Mouse (Mus musculus): Measurements from ENCODE around the gene Cyp21a1. TPM values are rescaled to one million over a fixed set of nuclear protein-coding genes. Genes with fewer than 3 reads are reported as not detected.
"Not testable (repeated sequence)": the region's sequence is repeated elsewhere in the genome, so short reads cannot be mapped to it uniquely, and the experiment has no call there.

Gene Cyp21a1
- polyA plus RNA-seq, 1 experiment from 2014 or later = not detected

DNA sequence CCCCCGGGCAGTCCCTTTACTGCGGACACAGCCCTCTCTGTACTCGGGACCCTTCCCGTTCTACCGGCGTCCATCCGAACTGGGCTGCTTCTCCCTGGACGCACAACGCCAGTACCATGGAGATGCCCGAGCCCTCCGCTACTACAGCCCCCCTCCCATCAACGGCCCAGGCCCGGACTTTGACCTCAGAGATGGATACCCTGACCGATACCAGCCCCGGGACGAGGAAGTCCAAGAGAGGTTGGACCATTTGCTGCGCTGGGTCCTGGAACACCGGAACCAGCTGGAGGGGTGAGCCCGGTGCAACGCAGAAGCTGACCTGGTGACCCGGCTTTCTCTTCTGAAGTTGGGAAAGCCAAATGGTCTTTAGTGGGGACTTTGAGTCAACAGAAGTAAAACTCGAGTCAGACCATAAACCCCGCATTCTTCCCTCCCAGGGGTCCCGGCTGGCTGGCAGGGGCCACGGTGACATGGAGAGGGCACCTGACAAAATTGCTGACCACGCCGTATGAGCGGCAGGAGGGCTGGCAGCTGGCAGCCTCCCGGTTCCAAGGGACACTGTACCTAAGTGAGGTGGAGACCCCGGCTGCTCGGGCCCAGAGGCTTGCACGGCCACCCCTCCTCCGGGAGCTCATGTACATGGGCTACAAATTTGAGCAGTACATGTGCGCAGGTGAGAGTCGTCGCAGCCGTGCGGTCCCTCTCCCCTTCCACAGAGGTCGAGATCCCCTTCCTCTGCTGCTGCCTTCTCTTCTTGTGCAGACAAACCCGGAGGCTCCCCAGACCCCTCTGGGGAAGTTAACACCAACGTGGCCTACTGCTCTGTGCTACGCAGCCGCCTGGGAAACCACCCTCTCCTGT, 33.3 kb upstream of the Cyp21a1 start:
- H3K27ac ChIP-seq = peak overlapping the region; percentile 70
- H3K9ac ChIP-seq = peak overlapping the region; percentile 65
- peaks cover 58% of the 10 kb centered on the region for H3K36me3 ChIP-seq (replicated peaks; ENCODE audit: control insufficient read depth, insufficient read depth)
- peak overlapping the region; percentile 93 for H3K4me2 ChIP-seq (replicated peaks)
- ATAC-seq (ENCODE audit: low FRiP score) (no peak), DNase-seq (ENCODE audit: low spot score) (no peak)
- H3K4me1 ChIP-seq (replicated peaks; ENCODE audit: control insufficient read depth, insufficient read depth, low read length) = peaks cover 21% of the 10 kb centered on the region
- H3K9me3 ChIP-seq (ENCODE audit: control insufficient read depth, low read length) = no peaks in the 10 kb centered on the region
- WGBS = 39% methylated on average over 42 of the region's 43 CpGs
- H3K27me3 ChIP-seq (ENCODE audit: control insufficient read depth, insufficient read depth, low read length) = no peaks in the 10 kb centered on the region
- H3K4me3 ChIP-seq (replicated peaks; ENCODE audit: low read length) = peak overlapping the region; percentile 53

DNA sequence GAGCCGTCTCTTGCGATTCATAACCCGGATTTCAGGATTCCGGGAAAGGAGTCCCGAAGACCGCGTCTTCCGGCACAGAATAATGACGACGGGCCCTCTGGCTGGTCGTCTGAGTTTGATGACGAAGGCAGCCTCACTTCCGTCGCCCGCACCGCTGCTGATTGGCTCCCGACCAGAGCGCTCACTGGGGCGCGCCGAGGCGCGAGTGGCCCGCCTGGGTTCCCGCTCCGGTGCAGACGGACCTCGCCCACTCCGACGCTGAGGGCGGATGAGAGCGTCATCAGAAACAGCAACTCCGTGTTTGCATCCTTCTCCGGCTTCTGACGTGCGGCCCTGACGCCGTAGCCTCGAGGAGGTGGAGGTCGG, 32.5 kb upstream of the Cyp21a1 start, which contains the start of the genes Stk19 and Dxo:
Gene Stk19, minus strand, starts transcription at position 90 of the 366 bp plus-strand sequence.
Gene Dxo, plus strand, starts transcription at position 164 of the 366 bp plus-strand sequence.
- Histone ChIP-seq H3K9ac (peak within 1 kb of the TSS; percentile 65), H3K4me3 (replicated peaks; ENCODE audit: low read length) (peak within 1 kb of the TSS; percentile 53), H3K9me3 (ENCODE audit: control insufficient read depth, low read length) (no peaks in the 10 kb centered on the region), H3K4me1 (replicated peaks; ENCODE audit: control insufficient read depth, insufficient read depth, low read length) (peaks cover 21% of the 10 kb centered on the region), H3K4me2 (replicated peaks) (peak within 1 kb of the TSS; percentile 93), H3K27ac (peak within 1 kb of the TSS; percentile 70), H3K27me3 (ENCODE audit: control insufficient read depth, insufficient read depth, low read length) (no peaks in the 10 kb centered on the region), H3K36me3 (replicated peaks; ENCODE audit: control insufficient read depth, insufficient read depth) (peaks cover 54% of the 10 kb centered on the region)
- ATAC-seq (ENCODE audit: low FRiP score) (peak; percentile 92), DNase-seq (ENCODE audit: low spot score) (peak; percentile 98)
- 0% methylated on average over 40 of the region's 40 CpGs for WGBS

DNA sequence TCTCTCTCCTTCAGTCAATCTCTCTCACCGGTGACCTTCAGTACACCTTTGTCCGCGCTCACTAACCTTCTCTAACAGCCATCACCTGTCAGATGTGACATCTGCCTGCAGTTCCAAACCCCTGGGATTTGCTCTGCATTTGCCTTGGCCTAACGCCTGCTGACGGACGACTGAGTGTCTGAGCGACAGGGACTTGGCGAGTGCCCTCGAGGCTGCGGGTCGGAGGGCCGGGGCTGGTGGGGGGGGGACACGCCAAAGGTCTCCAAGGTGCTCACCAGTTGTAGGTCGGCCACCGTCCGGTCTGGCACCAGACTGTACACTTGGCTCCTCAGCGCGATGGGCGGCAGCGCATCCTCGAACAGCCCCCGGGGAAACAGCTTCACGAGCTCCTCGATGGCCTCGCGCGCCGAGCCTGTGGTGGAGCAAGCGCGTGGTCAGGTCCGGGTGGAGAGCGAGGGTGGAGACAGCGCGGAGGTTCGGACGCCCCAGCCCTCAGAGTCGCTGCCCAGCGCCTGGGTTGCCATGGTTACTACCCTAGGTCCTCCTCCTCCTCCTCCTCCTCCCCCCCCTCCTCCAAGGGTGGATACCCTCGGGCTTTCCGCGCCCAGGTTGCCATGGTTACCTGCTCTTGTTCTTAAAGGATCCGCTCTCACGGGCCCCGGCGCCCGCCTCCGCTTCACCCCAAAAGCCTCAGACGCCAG, 31.9 kb upstream of the Cyp21a1 start:
- Histone ChIP-seq H3K27me3 (ENCODE audit: control insufficient read depth, insufficient read depth, low read length) (no peaks in the 10 kb centered on the region), H3K4me3 (replicated peaks; ENCODE audit: low read length) (peak overlapping the region; percentile 53), H3K4me1 (replicated peaks; ENCODE audit: control insufficient read depth, insufficient read depth, low read length) (peaks cover 21% of the 10 kb centered on the region), H3K4me2 (replicated peaks) (peak overlapping the region; percentile 92), H3K9me3 (ENCODE audit: control insufficient read depth, low read length) (no peaks in the 10 kb centered on the region), H3K9ac (peak overlapping the region; percentile 65), H3K36me3 (replicated peaks; ENCODE audit: control insufficient read depth, insufficient read depth) (peaks cover 51% of the 10 kb centered on the region), H3K27ac (peak overlapping the region; percentile 34)
- DNase-seq (ENCODE audit: low spot score) (no peak), ATAC-seq (ENCODE audit: low FRiP score) (peak; percentile 79)
- WGBS = 4% methylated on average over 44 of the region's 48 CpGs

DNA sequence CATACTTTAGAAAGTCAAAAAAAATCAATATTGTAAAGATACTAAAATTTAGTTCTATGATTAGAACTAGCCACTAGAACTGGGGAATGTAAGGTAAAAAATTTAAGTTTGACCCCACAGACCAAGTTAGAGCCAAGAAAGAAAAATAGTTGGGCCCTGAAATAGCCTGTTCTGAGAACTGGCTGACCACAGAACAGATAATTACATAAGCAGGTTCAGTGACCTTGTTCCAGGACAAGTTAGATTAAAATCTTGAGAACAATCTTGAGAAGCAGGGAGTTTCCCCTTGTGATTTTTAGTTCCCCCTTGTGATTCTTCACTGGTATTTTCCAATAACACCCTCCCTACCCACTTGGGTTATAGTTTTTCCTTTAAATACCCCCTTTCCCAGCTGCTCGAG, 26.4 kb upstream of the Cyp21a1 start:
- ATAC-seq (ENCODE audit: low FRiP score); H3K27me3 ChIP-seq (ENCODE audit: control insufficient read depth, insufficient read depth, low read length); H3K27ac ChIP-seq; H3K4me2 ChIP-seq (replicated peaks); DNase-seq (ENCODE audit: low spot score); H3K9me3 ChIP-seq (ENCODE audit: control insufficient read depth, low read length); H3K4me1 ChIP-seq (replicated peaks; ENCODE audit: control insufficient read depth, insufficient read depth, low read length); H3K9ac ChIP-seq; H3K4me3 ChIP-seq (replicated peaks; ENCODE audit: low read length): not testable (repeated sequence)
- peaks cover 76% of the 10 kb centered on the region for H3K36me3 ChIP-seq (replicated peaks; ENCODE audit: control insufficient read depth, insufficient read depth)
- 100% methylated on average over 1 of the region's 1 CpGs for WGBS

DNA sequence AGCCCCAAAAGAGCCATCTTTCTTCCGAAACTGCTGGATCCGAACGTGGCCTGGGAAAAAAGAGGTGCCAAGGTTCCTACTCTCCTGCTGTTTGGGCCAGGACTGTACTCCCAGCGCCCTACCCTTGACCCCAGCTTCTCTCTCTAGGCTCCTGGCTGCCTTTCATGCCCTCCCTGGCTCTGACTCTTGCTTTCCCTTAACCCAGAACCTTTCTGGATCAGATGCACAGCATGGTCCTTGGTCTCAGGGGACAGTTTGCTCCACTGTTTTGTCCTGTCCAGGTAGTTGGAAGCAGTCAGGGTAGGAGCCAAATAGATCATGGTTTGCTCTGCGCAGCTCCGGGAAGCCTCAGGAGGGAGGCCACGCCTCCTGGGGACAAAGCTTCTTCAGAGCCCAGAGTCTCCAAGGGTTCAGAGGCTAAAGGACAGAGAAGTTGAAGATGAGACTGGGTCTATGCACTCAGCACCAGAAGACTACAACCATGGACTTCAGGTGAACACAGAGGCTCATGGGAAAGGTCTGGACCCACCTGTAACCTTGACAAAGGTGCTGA, 10.5 kb upstream of the Cyp21a1 start:
- Histone ChIP-seq H3K9me3 (ENCODE audit: control insufficient read depth, low read length) (no peaks in the 10 kb centered on the region), H3K4me2 (replicated peaks) (no peak overlapping the region), H3K4me1 (replicated peaks; ENCODE audit: control insufficient read depth, insufficient read depth, low read length) (no peaks in the 10 kb centered on the region), H3K36me3 (replicated peaks; ENCODE audit: control insufficient read depth, insufficient read depth) (no peaks in the 10 kb centered on the region), H3K9ac (no peak overlapping the region), H3K4me3 (replicated peaks; ENCODE audit: low read length) (no peak overlapping the region), H3K27ac (no peak overlapping the region), H3K27me3 (ENCODE audit: control insufficient read depth, insufficient read depth, low read length) (no peaks in the 10 kb centered on the region)
- no peak for ATAC-seq (ENCODE audit: low FRiP score)
- no peak for DNase-seq (ENCODE audit: low spot score)
- 82% methylated on average over 7 of the region's 7 CpGs for WGBS

DNA sequence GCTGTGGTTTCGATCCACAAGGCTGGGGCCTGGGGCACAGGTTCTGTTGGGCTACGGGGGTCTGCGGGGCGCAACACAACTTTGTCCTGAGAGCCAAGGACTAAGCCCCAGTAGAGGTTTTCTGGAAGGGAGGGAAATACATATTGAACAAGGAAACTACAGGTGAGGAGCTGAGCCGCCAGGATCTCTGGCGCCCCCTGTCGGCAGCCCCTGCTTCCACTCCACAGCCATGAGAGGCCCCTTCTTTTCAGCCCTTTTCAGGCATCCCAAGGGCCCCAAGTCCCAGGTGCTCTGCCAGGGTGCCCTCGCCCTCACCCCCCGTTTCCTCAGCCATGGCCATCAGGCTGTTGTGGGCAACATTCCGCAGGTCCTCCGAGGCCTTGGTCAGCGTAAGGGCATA, 9.4 kb upstream of the Cyp21a1 start:
- WGBS = 63% methylated on average over 12 of the region's 12 CpGs
- ATAC-seq (ENCODE audit: low FRiP score) = not testable (repeated sequence)

DNA sequence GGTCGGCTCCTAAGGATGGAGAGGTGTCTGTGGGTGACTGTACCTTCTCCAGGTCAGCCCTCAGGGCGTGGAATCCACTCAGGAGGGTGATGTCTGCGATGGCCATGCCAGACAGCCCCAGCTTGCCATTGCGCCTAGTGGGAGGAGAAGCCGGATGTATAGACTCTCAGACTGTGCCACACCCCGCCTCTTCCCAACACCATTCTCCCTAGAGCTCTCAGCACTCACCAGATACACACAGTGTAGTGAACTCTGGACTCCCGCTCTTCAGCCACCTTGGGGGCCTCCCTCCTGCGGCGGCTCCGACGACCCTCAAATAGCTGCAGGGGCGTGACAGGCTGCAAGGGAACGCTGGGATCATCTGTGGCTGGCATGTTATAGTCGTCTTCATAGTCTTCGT, 6.9 kb upstream of the Cyp21a1 start:
- H3K4me1 ChIP-seq (replicated peaks; ENCODE audit: control insufficient read depth, insufficient read depth, low read length) = no peaks in the 10 kb centered on the region
- DNase-seq (ENCODE audit: low spot score) (no peak), ATAC-seq (ENCODE audit: low FRiP score) (no peak)
- no peaks in the 10 kb centered on the region for H3K36me3 ChIP-seq (replicated peaks; ENCODE audit: control insufficient read depth, insufficient read depth)
- H3K9ac ChIP-seq = no peak overlapping the region
- no peak overlapping the region for H3K4me2 ChIP-seq (replicated peaks)
- no peak overlapping the region for H3K4me3 ChIP-seq (replicated peaks; ENCODE audit: low read length)
- WGBS = 74% methylated on average over 15 of the region's 15 CpGs
- no peaks in the 10 kb centered on the region for H3K27me3 ChIP-seq (ENCODE audit: control insufficient read depth, insufficient read depth, low read length)
- H3K27ac ChIP-seq = no peak overlapping the region
- no peaks in the 10 kb centered on the region for H3K9me3 ChIP-seq (ENCODE audit: control insufficient read depth, low read length)

More for the DNA sequence above, 9.4 kb upstream of the Cyp21a1 start:
- H3K4me2 ChIP-seq (replicated peaks); H3K9ac ChIP-seq; DNase-seq (ENCODE audit: low spot score); H3K36me3 ChIP-seq (replicated peaks; ENCODE audit: control insufficient read depth, insufficient read depth); H3K27me3 ChIP-seq (ENCODE audit: control insufficient read depth, insufficient read depth, low read length); H3K9me3 ChIP-seq (ENCODE audit: control insufficient read depth, low read length); H3K4me1 ChIP-seq (replicated peaks; ENCODE audit: control insufficient read depth, insufficient read depth, low read length); H3K4me3 ChIP-seq (replicated peaks; ENCODE audit: low read length); H3K27ac ChIP-seq: not testable (repeated sequence)

DNA sequence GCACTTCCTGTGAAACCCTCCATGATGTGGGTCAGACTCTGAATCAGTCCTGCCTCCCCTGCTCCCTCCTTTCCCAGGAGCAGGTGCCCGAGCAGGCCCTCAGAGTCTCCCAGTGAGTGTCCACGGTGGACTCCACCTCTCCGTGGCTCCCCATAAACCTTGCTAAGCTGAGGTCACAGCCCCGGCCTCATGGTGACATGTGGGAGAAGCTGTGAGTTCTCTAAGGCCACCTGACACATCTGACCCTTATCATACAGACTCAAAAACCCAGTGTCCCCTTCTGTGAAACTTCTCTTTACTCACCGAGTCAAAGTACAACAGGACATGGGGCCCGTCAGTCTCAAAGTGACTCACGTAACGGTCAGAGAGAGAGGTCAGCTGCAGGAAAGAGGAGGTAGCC, 6.5 kb upstream of the Cyp21a1 start:
- not testable (repeated sequence) for H3K4me2 ChIP-seq (replicated peaks); ATAC-seq (ENCODE audit: low FRiP score); H3K4me3 ChIP-seq (replicated peaks; ENCODE audit: low read length); H3K36me3 ChIP-seq (replicated peaks; ENCODE audit: control insufficient read depth, insufficient read depth); H3K27me3 ChIP-seq (ENCODE audit: control insufficient read depth, insufficient read depth, low read length); H3K9me3 ChIP-seq (ENCODE audit: control insufficient read depth, low read length); H3K9ac ChIP-seq; DNase-seq (ENCODE audit: low spot score); H3K4me1 ChIP-seq (replicated peaks; ENCODE audit: control insufficient read depth, insufficient read depth, low read length); H3K27ac ChIP-seq
- WGBS = 88% methylated on average over 8 of the region's 8 CpGs

DNA sequence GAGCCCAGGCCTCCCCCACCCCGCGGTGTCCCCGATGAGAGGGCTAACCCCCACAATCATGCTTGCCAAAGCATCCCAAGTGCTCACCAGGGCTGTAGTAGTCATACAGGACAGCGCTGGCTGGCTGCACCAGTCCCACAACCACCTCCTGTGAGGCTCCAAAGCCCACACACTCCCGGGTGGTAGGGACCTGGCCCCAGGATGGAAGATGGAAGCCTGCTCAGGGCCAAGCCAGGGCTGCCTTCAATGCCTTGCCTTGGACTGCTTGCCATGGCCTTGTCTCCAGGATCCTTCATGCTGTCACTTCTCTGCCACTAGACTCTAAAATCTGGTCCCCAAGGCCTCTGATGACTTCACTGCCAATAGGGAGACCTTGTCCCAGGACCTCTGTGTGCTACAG, 6.0 kb upstream of the Cyp21a1 start:
- H3K4me3 ChIP-seq (replicated peaks; ENCODE audit: low read length); H3K4me1 ChIP-seq (replicated peaks; ENCODE audit: control insufficient read depth, insufficient read depth, low read length); ATAC-seq (ENCODE audit: low FRiP score); H3K4me2 ChIP-seq (replicated peaks); H3K9ac ChIP-seq; H3K9me3 ChIP-seq (ENCODE audit: control insufficient read depth, low read length); H3K27ac ChIP-seq; H3K27me3 ChIP-seq (ENCODE audit: control insufficient read depth, insufficient read depth, low read length); H3K36me3 ChIP-seq (replicated peaks; ENCODE audit: control insufficient read depth, insufficient read depth); DNase-seq (ENCODE audit: low spot score): not testable (repeated sequence)
- WGBS = 93% methylated on average over 5 of the region's 5 CpGs

Measured in hindbrain, embryonic 14.5 days (tissue).